Mouse (Mus musculus): Measurements from ENCODE around the gene Mtmr12. TPM values are rescaled to one million over a fixed set of nuclear protein-coding genes. Genes with fewer than 3 reads are reported as not detected.

Gene Mtmr12
- polyA plus RNA-seq, 1 experiment from 2014 or later, result 16.5 TPM

DNA sequence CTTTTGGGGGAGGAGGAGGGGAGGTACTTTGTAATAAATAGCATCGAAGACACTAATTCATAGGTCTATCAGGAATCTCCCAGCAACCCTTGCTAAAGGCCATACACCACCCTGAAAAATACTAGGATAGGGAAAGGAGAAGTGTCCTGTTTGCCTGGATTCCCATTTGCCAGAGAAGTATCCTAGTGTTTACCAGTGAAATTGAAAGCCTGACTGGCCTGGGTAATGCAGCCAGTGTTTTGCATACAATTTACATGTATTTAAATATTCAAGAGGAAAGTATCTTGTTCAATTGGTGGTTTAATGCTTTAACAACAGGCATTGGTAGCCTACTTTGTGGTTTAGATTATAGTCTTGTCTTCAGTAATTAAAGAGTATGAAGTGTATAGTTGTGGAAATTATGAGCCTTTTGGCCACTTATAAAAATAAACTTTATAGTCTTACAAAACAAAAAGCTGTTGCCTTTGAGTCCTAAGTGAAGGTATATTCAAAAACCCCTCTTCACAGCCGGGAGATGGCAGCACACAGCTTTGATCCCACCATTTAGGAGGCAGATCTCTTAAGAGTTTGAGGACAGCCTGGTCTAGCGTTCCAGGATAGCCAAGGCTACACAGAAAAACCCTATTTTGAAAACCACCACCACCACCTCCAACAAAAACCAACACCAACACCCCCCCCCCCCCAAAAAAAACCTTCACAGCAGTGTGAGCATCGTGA, 69.4 kb downstream of the Mtmr12 start:
- Histone ChIP-seq H3K36me3 (ENCODE audit: control insufficient read depth, insufficient read depth, low read length) (no peaks in the 10 kb centered on the region; the same call in 1 of the 2 replicates), H3K9ac (ENCODE audit: low read length) (no peak overlapping the region), H3K27ac (ENCODE audit: low read depth, low read length) (no peak overlapping the region), H3K4me1 (ENCODE audit: control insufficient read depth, insufficient read depth, low read length) (no peaks in the 10 kb centered on the region), H3K9me3 (ENCODE audit: control insufficient read depth, low read length) (no peaks in the 10 kb centered on the region), H3K4me3 (ENCODE audit: low read depth, low read length) (no peak overlapping the region), H3K27me3 (ENCODE audit: control insufficient read depth, insufficient read depth, low read length) (no peaks in the 10 kb centered on the region), H3K4me2 (no peak overlapping the region)
- no peak for DNase-seq (ENCODE audit: low spot score, missing footprints)
- 75% methylated on average over 4 of the region's 4 CpGs for WGBS
- no peak for ATAC-seq (ENCODE audit: low FRiP score)

DNA sequence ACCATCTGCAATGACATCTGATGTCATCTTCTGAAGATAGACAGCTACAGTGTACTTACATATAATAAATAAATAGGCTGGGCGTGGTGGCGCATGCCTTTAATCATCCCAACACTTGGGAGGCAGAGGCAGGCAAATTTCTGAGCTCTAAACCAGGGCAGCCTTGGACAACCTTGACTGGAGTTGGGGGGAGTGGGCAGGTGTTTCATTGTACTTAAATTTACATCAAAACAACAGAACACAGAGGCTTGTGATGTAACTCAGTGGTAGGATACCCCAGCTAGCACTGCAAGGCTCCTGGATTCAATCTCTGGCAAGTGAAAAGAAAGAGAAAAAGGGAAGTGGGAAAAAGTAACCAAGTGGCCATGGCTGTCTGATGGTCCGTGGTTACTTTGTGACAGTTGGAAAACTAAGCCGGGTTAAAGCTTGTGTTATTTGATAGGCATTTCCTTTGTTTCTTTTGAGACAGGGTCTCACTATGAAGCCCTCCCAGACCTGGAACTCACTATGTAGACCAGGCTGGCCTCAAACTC, 70.3 kb downstream of the Mtmr12 start:
- no peaks in the 10 kb centered on the region for H3K9me3 ChIP-seq (ENCODE audit: control insufficient read depth, low read length)
- H3K4me3 ChIP-seq (ENCODE audit: low read depth, low read length), result no peak overlapping the region
- H3K36me3 ChIP-seq (ENCODE audit: control insufficient read depth, insufficient read depth, low read length), result no peaks in the 10 kb centered on the region; the same call in 1 of the 2 replicates
- H3K4me1 ChIP-seq (ENCODE audit: control insufficient read depth, insufficient read depth, low read length), result no peaks in the 10 kb centered on the region
- no peak overlapping the region for H3K27ac ChIP-seq (ENCODE audit: low read depth, low read length)
- no peaks in the 10 kb centered on the region for H3K27me3 ChIP-seq (ENCODE audit: control insufficient read depth, insufficient read depth, low read length)
- no peak overlapping the region for H3K9ac ChIP-seq (ENCODE audit: low read length)
- ATAC-seq (ENCODE audit: low FRiP score), result no peak
- no peak for DNase-seq (ENCODE audit: low spot score, missing footprints)
- WGBS, result 80% methylated on average over 4 of the region's 4 CpGs
- H3K4me2 ChIP-seq, result no peak overlapping the region

DNA sequence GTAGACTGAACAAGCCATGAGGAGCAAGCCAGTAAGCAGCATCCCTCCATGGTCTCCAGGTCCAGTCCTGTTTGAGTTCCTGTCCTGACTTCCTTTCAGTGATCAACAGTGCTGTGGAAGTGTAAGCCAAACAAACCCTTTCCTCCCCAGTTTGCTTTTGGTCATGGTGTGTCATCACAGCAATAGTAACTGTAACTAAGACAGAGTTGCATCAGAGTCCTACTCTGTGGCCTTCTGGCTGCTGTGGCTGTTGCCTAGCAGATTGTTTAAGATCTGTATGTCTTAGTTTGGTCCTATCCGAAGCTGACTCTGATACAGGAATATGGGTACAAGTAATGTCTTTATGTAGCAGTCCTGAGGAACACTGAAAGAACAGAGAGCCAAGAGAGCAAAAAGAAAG, 75.0 kb downstream of the Mtmr12 start:
- no peak overlapping the region for H3K4me2 ChIP-seq
- no peak for ATAC-seq (ENCODE audit: low FRiP score)
- H3K27me3 ChIP-seq (ENCODE audit: control insufficient read depth, insufficient read depth, low read length), result no peaks in the 10 kb centered on the region
- no peaks in the 10 kb centered on the region for H3K4me1 ChIP-seq (ENCODE audit: control insufficient read depth, insufficient read depth, low read length)
- H3K27ac ChIP-seq (ENCODE audit: low read depth, low read length), result no peak overlapping the region
- no peaks in the 10 kb centered on the region for H3K36me3 ChIP-seq (ENCODE audit: control insufficient read depth, insufficient read depth, low read length)
- no peak overlapping the region for H3K4me3 ChIP-seq (ENCODE audit: low read depth, low read length)
- H3K9me3 ChIP-seq (ENCODE audit: control insufficient read depth, low read length), result no peaks in the 10 kb centered on the region
- H3K9ac ChIP-seq (ENCODE audit: low read length), result no peak overlapping the region
- 92% methylated on average over 1 of the region's 1 CpGs for WGBS
- no peak for DNase-seq (ENCODE audit: low spot score, missing footprints)

DNA sequence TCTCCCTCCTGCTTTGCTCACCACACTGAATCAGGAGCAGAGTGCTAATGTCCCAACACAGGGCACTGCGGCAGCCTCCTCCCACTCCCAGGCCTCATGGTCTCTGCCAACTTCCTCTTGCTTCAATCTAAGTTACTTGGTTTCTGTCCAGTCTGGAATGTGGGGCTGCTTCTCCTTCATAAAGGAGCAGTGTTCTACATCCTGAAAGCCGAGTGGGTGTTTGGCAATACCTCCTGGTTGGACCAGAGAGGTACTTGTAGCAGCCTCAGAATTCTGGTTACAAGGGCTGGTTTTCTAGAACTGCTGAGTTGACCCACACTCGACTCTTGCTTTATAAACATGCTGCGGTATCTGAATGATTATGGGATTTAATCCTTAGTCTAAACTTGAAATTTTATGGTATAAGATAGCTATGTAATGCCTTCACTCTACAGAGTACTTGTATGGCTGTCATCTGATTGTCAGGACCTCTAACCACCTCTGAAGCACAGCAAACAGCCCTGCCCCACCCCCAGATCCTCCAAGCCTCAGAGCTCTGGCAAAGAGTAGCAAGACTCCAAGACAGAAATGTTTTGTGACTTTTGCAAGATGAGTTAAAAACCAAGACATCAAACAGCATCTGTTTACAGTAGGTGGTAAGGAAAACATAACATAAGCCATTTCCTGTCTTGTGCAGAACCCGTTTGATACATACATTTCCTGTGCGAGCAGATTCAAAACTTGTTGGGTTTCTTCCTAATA, 80.1 kb downstream of the Mtmr12 start:
- Histone ChIP-seq H3K9ac (ENCODE audit: low read length) (no peak overlapping the region), H3K9me3 (ENCODE audit: control insufficient read depth, low read length) (no peaks in the 10 kb centered on the region), H3K27ac (ENCODE audit: low read depth, low read length) (no peak overlapping the region), H3K27me3 (ENCODE audit: control insufficient read depth, insufficient read depth, low read length) (no peaks in the 10 kb centered on the region), H3K4me3 (ENCODE audit: low read depth, low read length) (no peak overlapping the region), H3K4me1 (ENCODE audit: control insufficient read depth, insufficient read depth, low read length) (no peaks in the 10 kb centered on the region), H3K4me2 (no peak overlapping the region), H3K36me3 (ENCODE audit: control insufficient read depth, insufficient read depth, low read length) (no peaks in the 10 kb centered on the region)
- 83% methylated on average over 6 of the region's 6 CpGs for WGBS
- DNase-seq (ENCODE audit: low spot score, missing footprints) (no peak), ATAC-seq (ENCODE audit: low FRiP score) (no peak)

DNA sequence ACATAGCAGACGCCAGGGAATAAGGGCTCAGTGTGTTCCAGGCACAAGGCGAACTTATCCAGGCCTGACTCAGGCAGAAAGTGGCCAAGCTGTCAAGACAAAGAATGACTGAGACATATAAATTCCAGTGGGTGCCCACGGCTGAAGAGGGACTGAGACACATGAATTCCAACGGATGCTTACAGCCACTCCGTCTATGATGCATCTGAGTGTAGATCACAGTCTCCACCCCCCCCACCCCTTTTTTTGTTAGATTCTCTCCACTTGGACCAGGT, 80.6 kb downstream of the Mtmr12 start:
- WGBS, result 80% methylated on average over 5 of the region's 5 CpGs
- ATAC-seq (ENCODE audit: low FRiP score) (no peak), DNase-seq (ENCODE audit: low spot score, missing footprints) (no peak)
- H3K9ac ChIP-seq (ENCODE audit: low read length), result no peak overlapping the region
- no peaks in the 10 kb centered on the region for H3K27me3 ChIP-seq (ENCODE audit: control insufficient read depth, insufficient read depth, low read length)
- no peak overlapping the region for H3K4me2 ChIP-seq
- no peaks in the 10 kb centered on the region for H3K4me1 ChIP-seq (ENCODE audit: control insufficient read depth, insufficient read depth, low read length)
- H3K27ac ChIP-seq (ENCODE audit: low read depth, low read length), result no peak overlapping the region
- H3K4me3 ChIP-seq (ENCODE audit: low read depth, low read length), result no peak overlapping the region
- no peaks in the 10 kb centered on the region for H3K9me3 ChIP-seq (ENCODE audit: control insufficient read depth, low read length)
- H3K36me3 ChIP-seq (ENCODE audit: control insufficient read depth, insufficient read depth, low read length), result no peaks in the 10 kb centered on the region

DNA sequence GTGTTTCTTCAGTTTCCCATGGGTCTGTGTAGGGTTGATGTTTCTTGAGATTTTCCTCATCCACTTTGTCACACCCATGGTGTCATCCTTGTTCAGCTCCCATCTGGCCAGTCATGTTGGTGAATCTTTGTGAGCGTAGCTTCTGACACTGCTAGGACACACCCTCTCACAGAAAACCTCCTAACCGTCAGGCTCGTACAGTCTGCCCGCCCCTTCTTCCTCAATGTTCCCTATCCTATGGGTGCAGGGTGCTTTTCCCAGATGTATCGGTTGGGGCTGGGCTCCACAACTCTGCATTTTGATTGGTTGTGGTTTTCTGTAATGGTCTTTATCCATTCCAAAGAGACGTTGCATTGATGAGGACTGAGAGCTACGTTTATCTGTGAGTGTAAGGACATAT, 85.5 kb downstream of the Mtmr12 start:
- H3K4me1 ChIP-seq (ENCODE audit: control insufficient read depth, insufficient read depth, low read length), result no peaks in the 10 kb centered on the region
- 81% methylated on average over 7 of the region's 7 CpGs for WGBS

DNA sequence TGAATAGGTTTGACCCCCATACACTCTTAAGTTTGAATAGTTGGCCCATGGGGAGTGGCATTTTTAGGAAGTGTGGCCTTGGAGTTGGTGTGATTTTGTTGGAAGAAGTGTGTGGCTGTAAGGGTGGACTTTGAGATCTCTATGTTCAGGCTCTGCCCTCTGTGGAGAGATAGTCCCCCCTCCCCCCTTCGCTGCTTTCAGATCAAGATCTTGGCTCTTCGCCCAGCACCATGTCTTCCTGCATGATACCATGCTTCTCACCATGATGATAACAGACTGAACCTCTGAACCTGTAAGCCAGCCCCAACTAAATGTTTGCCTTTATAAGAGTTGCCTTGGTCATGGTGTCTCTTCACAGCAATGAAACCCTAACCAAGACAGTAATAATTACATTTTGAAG, 86.9 kb downstream of the Mtmr12 start:
- no peak for ATAC-seq (ENCODE audit: low FRiP score)
- DNase-seq (ENCODE audit: low spot score, missing footprints), result no peak
- Histone ChIP-seq H3K27ac (ENCODE audit: low read depth, low read length) (no peak overlapping the region), H3K9me3 (ENCODE audit: control insufficient read depth, low read length) (no peaks in the 10 kb centered on the region), H3K4me3 (ENCODE audit: low read depth, low read length) (no peak overlapping the region), H3K27me3 (ENCODE audit: control insufficient read depth, insufficient read depth, low read length) (no peaks in the 10 kb centered on the region), H3K4me1 (ENCODE audit: control insufficient read depth, insufficient read depth, low read length) (no peaks in the 10 kb centered on the region), H3K36me3 (ENCODE audit: control insufficient read depth, insufficient read depth, low read length) (no peaks in the 10 kb centered on the region), H3K4me2 (no peak overlapping the region), H3K9ac (ENCODE audit: low read length) (no peak overlapping the region)
- WGBS, result 93% methylated on average over 2 of the region's 2 CpGs

More for the DNA sequence above, 85.5 kb downstream of the Mtmr12 start:
- H3K9me3 ChIP-seq (ENCODE audit: control insufficient read depth, low read length), result no peaks in the 10 kb centered on the region
- no peaks in the 10 kb centered on the region for H3K36me3 ChIP-seq (ENCODE audit: control insufficient read depth, insufficient read depth, low read length)
- no peak overlapping the region for H3K9ac ChIP-seq (ENCODE audit: low read length)
- H3K27me3 ChIP-seq (ENCODE audit: control insufficient read depth, insufficient read depth, low read length), result no peaks in the 10 kb centered on the region
- H3K27ac ChIP-seq (ENCODE audit: low read depth, low read length), result no peak overlapping the region
- no peak overlapping the region for H3K4me2 ChIP-seq
- DNase-seq (ENCODE audit: low spot score, missing footprints), result no peak
- H3K4me3 ChIP-seq (ENCODE audit: low read depth, low read length), result no peak overlapping the region
- no peak for ATAC-seq (ENCODE audit: low FRiP score)

DNA sequence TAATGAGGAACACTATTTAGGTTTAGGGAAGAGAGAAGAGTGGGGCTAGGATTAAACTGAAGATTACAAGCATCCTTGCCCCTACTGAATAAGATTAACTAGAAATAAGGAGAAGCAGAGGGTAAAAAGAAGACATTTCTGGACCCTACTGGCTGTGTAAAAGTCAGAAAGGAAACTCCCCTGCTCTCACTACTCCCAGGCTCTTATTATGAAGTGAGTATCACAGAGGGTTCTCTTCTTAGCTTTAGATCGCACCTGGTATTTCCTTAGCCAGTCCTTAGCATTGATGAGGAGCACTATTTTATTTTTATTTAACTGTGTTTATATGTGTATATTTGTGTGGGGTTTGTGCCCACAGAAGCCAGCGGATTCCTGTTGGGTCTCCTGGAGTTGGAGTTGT, 91.4 kb downstream of the Mtmr12 start:
- H3K36me3 ChIP-seq (ENCODE audit: control insufficient read depth, insufficient read depth, low read length), result no peaks in the 10 kb centered on the region
- H3K4me3 ChIP-seq (ENCODE audit: low read depth, low read length), result no peak overlapping the region
- DNase-seq (ENCODE audit: low spot score, missing footprints), result no peak
- H3K27me3 ChIP-seq (ENCODE audit: control insufficient read depth, insufficient read depth, low read length), result no peaks in the 10 kb centered on the region
- H3K4me2 ChIP-seq, result no peak overlapping the region
- 61% methylated on average over 2 of the region's 2 CpGs for WGBS
- no peak overlapping the region for H3K9ac ChIP-seq (ENCODE audit: low read length)
- no peaks in the 10 kb centered on the region for H3K4me1 ChIP-seq (ENCODE audit: control insufficient read depth, insufficient read depth, low read length)
- no peak for ATAC-seq (ENCODE audit: low FRiP score)
- H3K27ac ChIP-seq (ENCODE audit: low read depth, low read length), result no peak overlapping the region
- H3K9me3 ChIP-seq (ENCODE audit: control insufficient read depth, low read length), result no peaks in the 10 kb centered on the region

DNA sequence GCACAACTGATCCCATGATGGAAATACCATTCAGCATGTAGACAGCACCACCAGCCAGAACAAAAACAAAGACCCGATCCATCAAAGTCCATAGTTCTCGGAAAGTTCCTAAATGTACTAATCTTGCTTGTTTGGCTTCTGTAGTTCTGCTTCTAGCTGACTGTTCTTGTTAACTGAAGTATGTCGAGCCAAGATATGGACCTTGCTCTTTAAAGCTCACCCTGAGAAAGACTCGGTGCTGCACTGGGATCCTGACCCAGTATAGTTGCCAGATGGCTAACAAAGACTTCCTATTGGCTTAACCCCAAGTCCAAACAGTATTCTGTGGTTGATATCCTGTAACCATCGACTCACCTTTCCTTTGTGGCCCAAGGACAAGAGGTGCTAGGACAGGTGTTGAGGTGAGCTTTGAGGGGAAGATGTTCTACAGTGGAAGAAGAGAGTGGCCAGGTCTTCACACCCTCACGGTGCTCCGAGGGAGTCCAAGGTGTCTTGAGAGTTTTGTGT, 93.5 kb downstream of the Mtmr12 start:
- Histone ChIP-seq H3K4me1 (ENCODE audit: control insufficient read depth, insufficient read depth, low read length) (no peaks in the 10 kb centered on the region), H3K4me3 (ENCODE audit: low read depth, low read length) (no peak overlapping the region), H3K4me2 (no peak overlapping the region), H3K27ac (ENCODE audit: low read depth, low read length) (no peak overlapping the region), H3K27me3 (ENCODE audit: control insufficient read depth, insufficient read depth, low read length) (no peaks in the 10 kb centered on the region), H3K9me3 (ENCODE audit: control insufficient read depth, low read length) (no peaks in the 10 kb centered on the region), H3K36me3 (ENCODE audit: control insufficient read depth, insufficient read depth, low read length) (no peaks in the 10 kb centered on the region), H3K9ac (ENCODE audit: low read length) (no peak overlapping the region)
- 84% methylated on average over 7 of the region's 7 CpGs for WGBS
- ATAC-seq (ENCODE audit: low FRiP score), result no peak
- DNase-seq (ENCODE audit: low spot score, missing footprints), result no peak
